Mouse (Mus musculus): ENCODE results near the gene Vmn1r47.
"Not testable (repeated sequence)": the region's sequence is repeated elsewhere in the genome, so short reads cannot be mapped to it uniquely, and the experiment has no call there.

Gene Vmn1r47

GRCm38 (mm10) chr6:90015847-90016246 is at the start of gene Vmn1r47:
Gene Vmn1r47, plus strand, starts transcription at chr6:90016147.
- DNase-seq (ENCODE audit: low spot score) = not testable (repeated sequence)

GRCm38 (mm10) chr6:89966341-89966740 is 49.6 kb upstream of the Vmn1r47 start:
- no peak for DNase-seq (ENCODE audit: low spot score)

- no peak for DNase-seq (ENCODE audit: low spot score)
Observed at GRCm38 (mm10) chr6:89969013-89969412, 46.9 kb upstream of the Vmn1r47 start, which contains the start of gene Vmn1r46. Gene Vmn1r46, plus strand, starts transcription at chr6:89969313.

GRCm38 (mm10) chr6:89985989-89986388 is 30.0 kb upstream of the Vmn1r47 start:
- no peak for DNase-seq (ENCODE audit: low spot score)

GRCm38 (mm10) chr6:90036741-90037140 is 20.8 kb downstream of the Vmn1r47 start, which contains the start of gene Vmn1r48:
Gene Vmn1r48, minus strand, starts transcription at chr6:90036841.
- not testable (repeated sequence) for DNase-seq (ENCODE audit: low spot score)

Measured in lung, postnatal 25 days (tissue).